Mouse (Mus musculus) testis, adult 2 months (tissue): ENCODE measurements at regions not wholly inside any gene's neighbourhood (a gene's known extent, or its start where the extent isn't known, plus 50 kb on each side); places are given as distances from the start of the nearest gene placed in this dataset.

ENCODE experiments used
- CTCF ChIP-seq: fragments of 200-500 bp; IDR thresholded peaks from 2 replicates; pipeline ENCODE4 v1.5.1; 2012; ENCODE audit warnings: low read depth, mild to moderate bottlenecking, inconsistent platforms, low read length, moderate library complexity; ENCODE audit not compliant: control insufficient read depth, insufficient read depth, insufficient replicate concordance
- POLR2A ChIP-seq: fragments of 200-500 bp; IDR thresholded peaks from 2 replicates; pipeline ENCODE4 v1.6.1; 2012; ENCODE audit warnings: low read depth, mild to moderate bottlenecking, inconsistent platforms, low read length, moderate library complexity; ENCODE audit not compliant: control insufficient read depth

- TF ChIP-seq CTCF (no peak), POLR2A (no peak)
These were observed 75.6 kb downstream of the Otud1 start for GRCm38 (mm10) chr2:19732922-19733859.
